Mouse (Mus musculus): ENCODE results near the gene Arl9. TPM values are rescaled to one million over a fixed set of nuclear protein-coding genes. Genes with fewer than 3 reads are reported as not detected.
A peak's percentile ranks its signal among the peaks of the same experiment; 100 is the strongest.
"Not testable (repeated sequence)": the region's sequence is repeated elsewhere in the genome, so short reads cannot be mapped to it uniquely, and the experiment has no call there.

Gene Arl9
- total RNA-seq, 2 experiments from 2014 or later = not detected

DNA sequence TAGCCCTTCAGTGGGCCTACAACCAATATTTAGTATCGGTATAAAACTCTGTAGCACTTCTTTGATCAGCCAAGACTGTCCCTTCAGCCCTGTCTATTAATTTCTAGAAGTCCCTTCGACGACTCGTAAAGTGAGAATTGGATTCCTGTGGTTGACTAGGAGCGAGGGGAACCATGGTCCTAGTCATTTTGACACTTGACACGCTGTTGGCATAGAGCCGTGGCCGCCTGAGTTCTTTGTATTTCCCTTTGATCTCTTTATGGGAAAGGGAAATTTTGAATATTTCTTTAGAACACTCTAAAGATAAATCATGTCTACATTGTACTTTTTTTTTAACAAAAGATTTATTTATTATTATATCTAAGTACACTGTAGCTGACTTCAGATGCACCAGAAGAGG lies 28.1 kb upstream of the Arl9 start:
- Histone ChIP-seq H3K27ac (no peak overlapping the region), H3K4me3 (peak overlapping the region; percentile 97)
- no peak for TF ChIP-seq CTCF (IDR thresholded peaks at IDR 0.05)
- intact Hi-C loops (cut with DNase I) = loop anchor here (2.0 kb wide), 1 partner anchor 71 kb away; the partner anchor contains the start of gene Aasdh
- DNase-seq (ENCODE audit: extremely low spot score in 1 of 2, low spot score in 2 of 2) = no peak

- DNase-seq (ENCODE audit: extremely low spot score in 1 of 2, low spot score in 2 of 2) = no peak
- H3K4me3 ChIP-seq = no peak overlapping the region
- intact Hi-C loops (cut with DNase I) = no loop called here
- no peak for TF ChIP-seq CTCF (IDR thresholded peaks at IDR 0.05)
- H3K27ac ChIP-seq = no peak overlapping the region
Measured at GRCm38 (mm10) chr5:76984015-76984414, 19.8 kb upstream of the Arl9 start.

DNA sequence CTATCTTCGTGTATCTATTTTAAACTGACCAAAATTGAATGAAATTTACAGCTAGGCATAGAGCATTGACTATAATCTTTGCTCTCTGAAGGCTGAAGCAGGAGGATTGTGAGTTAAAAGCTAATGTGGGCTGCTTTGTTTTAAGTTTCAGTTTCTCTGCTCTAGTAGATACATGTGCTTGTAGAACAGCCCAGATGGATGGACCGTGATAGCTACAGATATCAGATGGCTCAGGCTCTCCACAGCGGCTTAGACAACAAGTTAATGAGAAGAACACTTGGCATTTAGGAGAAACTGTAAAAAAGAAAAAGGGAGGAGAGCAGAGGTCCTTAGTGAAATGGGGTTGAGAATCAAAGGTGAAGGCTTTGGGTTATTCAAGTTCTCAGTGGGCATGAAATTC lies 13.1 kb upstream of the Arl9 start:
- intact Hi-C loops (cut with DNase I) = loop anchor here (5.0 kb wide), 1 partner anchor 302 kb away; no protein-coding TSS in a partner anchor
- Histone ChIP-seq H3K4me3 (no peak overlapping the region), H3K27ac (no peak overlapping the region)
- no peak for DNase-seq (ENCODE audit: extremely low spot score in 1 of 2, low spot score in 2 of 2)
- TF ChIP-seq CTCF (IDR thresholded peaks at IDR 0.05) = no peak

- no peak for DNase-seq (ENCODE audit: extremely low spot score in 1 of 2, low spot score in 2 of 2)
- TF ChIP-seq CTCF (IDR thresholded peaks at IDR 0.05) = no peak
- H3K4me3 ChIP-seq = no peak overlapping the region
- intact Hi-C loops (cut with DNase I) = loop anchor here (5.0 kb wide), 1 partner anchor 299 kb away; no protein-coding TSS in a partner anchor
- no peak overlapping the region for H3K27ac ChIP-seq
Measured at GRCm38 (mm10) chr5:76993174-76993814, 10.6 kb upstream of the Arl9 start.

DNA sequence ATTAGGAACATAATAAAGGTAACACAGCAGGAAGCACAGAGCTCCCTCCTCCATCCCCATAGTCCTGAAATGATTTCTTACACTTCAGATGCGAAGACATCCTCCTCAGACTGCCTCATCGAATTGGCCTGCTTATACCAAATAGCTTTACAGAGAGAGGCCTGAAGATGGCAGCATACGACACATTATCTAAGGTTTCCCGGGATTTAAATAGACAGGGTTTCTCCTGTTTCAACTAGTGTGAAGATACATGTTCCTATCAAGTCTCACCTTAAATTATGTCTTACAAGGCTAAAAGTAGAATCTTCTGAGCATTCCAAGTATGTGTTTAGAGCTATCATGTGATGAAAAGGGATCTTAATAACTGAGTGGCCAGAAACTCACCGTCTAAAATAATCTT lies 5.4 kb upstream of the Arl9 start:
- TF ChIP-seq CTCF (IDR thresholded peaks at IDR 0.05) = peak; percentile 64
- no peak for DNase-seq (ENCODE audit: extremely low spot score in 1 of 2, low spot score in 2 of 2)
- intact Hi-C loops (cut with DNase I) = loop anchor here (1.0 to 2.0 kb wide), 3 partner anchors 62 to 219 kb away; no protein-coding TSS in a partner anchor
- Histone ChIP-seq H3K4me3 (no peak overlapping the region), H3K27ac (no peak overlapping the region)

- no peak for DNase-seq (ENCODE audit: extremely low spot score in 1 of 2, low spot score in 2 of 2)
- no peak overlapping the region for H3K27ac ChIP-seq
- TF ChIP-seq CTCF (IDR thresholded peaks at IDR 0.05) = no peak
- no peak overlapping the region for H3K4me3 ChIP-seq
- intact Hi-C loops (cut with DNase I) = no loop called here
Measured at GRCm38 (mm10) chr5:77001192-77001591, 2.7 kb upstream of the Arl9 start.

- Histone ChIP-seq H3K4me3 (no peak overlapping the region), H3K27ac (no peak overlapping the region)
- intact Hi-C loops (cut with DNase I) = no loop called here
- DNase-seq (ENCODE audit: extremely low spot score in 1 of 2, low spot score in 2 of 2) = no peak
- no peak for TF ChIP-seq CTCF (IDR thresholded peaks at IDR 0.05)
Measured at GRCm38 (mm10) chr5:77010352-77010751, 6.5 kb downstream of the Arl9 start.

DNA sequence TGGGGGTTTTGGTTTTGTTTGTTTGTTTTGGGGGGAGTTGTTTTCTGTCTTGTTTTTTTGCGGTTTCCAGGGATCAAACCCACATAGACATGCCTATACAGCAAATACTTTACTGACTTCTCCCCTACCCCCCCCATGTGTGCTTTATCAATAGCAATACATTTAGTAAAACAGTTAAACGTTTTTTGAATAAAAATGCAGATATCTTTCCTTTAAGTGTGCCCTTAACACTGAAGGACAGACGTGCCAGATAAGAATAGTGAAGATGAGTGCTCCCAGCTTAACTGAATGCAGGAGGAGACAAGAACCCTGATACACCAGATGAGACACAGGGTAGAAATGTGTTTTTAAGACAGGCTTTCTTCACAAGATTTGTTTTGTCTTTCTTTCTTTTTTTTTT lies 7.2 kb downstream of the Arl9 start:
- DNase-seq (ENCODE audit: extremely low spot score in 1 of 2, low spot score in 2 of 2) = no peak
- intact Hi-C loops (cut with DNase I) = no loop called here
- no peak for TF ChIP-seq CTCF (IDR thresholded peaks at IDR 0.05)
- Histone ChIP-seq H3K27ac (no peak overlapping the region), H3K4me3 (no peak overlapping the region)

DNA sequence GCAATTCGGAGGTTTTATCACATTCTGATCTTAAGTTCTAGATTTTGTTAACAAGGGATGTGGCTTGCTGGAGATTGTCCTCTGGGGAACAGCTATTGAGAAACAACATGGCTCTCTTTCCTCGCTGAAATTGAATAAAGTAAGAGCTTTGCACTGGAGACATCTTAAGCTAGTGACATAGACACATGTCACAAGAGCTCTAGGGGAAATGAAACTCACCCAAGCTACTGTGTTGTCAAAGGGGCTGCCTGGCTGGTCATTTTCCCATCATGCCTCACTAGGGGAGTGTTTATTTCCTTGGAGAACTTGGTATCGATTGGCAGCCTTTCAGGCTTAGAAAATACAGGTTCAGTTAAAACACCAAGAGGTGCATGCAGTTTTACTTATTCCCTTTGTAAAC lies 9.3 kb downstream of the Arl9 start:
- H3K4me3 ChIP-seq = no peak overlapping the region
- H3K27ac ChIP-seq = no peak overlapping the region
- intact Hi-C loops (cut with DNase I) = no loop called here
- DNase-seq (ENCODE audit: extremely low spot score in 1 of 2, low spot score in 2 of 2) = no peak
- no peak for TF ChIP-seq CTCF (IDR thresholded peaks at IDR 0.05)

GRCm38 (mm10) chr5:77015544-77016482 lies 12.0 kb downstream of the Arl9 start, which contains the start of gene Thegl:
Thegl (plus strand) TSS chr5:77016023.
- peak; percentile 74 to 78 for DNase-seq (ENCODE audit: extremely low spot score in 1 of 2, low spot score in 2 of 2)
- Histone ChIP-seq H3K4me3 (peak within 1 kb of the TSS; percentile 64), H3K27ac (no peak within 1 kb of the TSS)
- intact Hi-C loops (cut with DNase I) = no loop called here
- no peak for TF ChIP-seq CTCF (IDR thresholded peaks at IDR 0.05)

DNA sequence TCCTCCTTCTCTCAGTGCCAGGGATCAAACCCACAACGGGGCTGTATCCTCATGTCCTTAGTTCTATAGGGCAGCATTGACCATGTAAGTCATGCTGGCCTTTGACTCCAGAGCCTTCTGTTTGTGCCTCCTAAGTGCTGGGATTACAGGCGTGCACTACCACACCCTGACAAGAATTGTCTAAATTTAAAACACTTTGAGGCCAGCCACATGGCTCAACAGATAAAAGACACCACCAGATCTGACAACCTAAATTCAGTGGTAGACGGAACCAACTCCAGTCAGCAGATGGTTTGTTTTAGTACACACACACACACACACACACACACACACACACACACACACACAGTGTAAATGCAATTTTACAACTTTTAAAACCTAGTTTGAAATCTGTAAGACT lies 24.2 kb downstream of the Arl9 start:
- intact Hi-C loops (cut with DNase I) = loop anchor here (2.0 kb wide), 1 partner anchor 143 kb away; no protein-coding TSS in a partner anchor
- TF ChIP-seq CTCF (IDR thresholded peaks at IDR 0.05) = no peak

GRCm38 (mm10) chr5:77029735-77030134 lies 25.9 kb downstream of the Arl9 start:
- no peak overlapping the region for H3K27ac ChIP-seq
- intact Hi-C loops (cut with DNase I) = loop anchor here (2.0 kb wide), 1 partner anchor 141 kb away; no protein-coding TSS in a partner anchor
- peak; percentile 56 for TF ChIP-seq CTCF (IDR thresholded peaks at IDR 0.05)
- H3K4me3 ChIP-seq = no peak overlapping the region
- peak in 1 of 2 experiments; percentile 18 for DNase-seq (ENCODE audit: extremely low spot score in 1 of 2, low spot score in 2 of 2)

More for the DNA sequence above, 24.2 kb downstream of the Arl9 start:
- DNase-seq (ENCODE audit: extremely low spot score in 1 of 2, low spot score in 2 of 2) = no peak
- no peak overlapping the region for H3K4me3 ChIP-seq
- no peak overlapping the region for H3K27ac ChIP-seq

DNA sequence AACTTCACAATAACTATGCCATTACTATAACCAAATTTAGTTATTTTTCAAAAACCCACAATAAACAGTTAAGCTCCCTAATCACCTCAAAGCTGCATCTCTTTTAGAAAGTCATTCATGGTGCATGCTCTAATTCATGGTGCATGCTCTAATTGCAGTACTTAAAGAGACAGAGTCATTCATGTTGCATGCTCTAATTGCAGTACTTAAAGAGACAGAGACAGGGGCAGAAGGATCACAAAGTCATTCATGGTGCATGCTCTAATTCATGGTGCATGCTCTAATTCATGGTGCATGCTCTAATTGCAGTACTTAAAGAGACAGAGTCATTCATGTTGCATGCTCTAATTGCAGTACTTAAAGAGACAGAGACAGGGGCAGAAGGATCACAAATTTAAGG lies 31.2 kb downstream of the Arl9 start:
- DNase-seq (ENCODE audit: extremely low spot score in 1 of 2, low spot score in 2 of 2); H3K4me3 ChIP-seq; H3K27ac ChIP-seq; intact Hi-C loops (cut with DNase I): not testable (repeated sequence)

All from left cerebral cortex, adult 2 months (tissue).